Mouse (Mus musculus): ENCODE data around the gene Gabpb2.

- TF ChIP-seq CTCF (IDR thresholded peaks at IDR 0.05) (no peak), EP300 (IDR thresholded peaks at IDR 0.05) (no peak)
Measured at GRCm38 (mm10) chr3:95231298-95232221, 13.8 kb upstream of the Gabpb2 start, which contains the start of gene Mllt11.

Data from lung, postnatal 0 days (tissue).